Mouse (Mus musculus) C2C12 (cell line): ENCODE measurements around the gene Ccr1. TPM values are rescaled to one million over a fixed set of nuclear protein-coding genes. Genes with fewer than 3 reads are reported as not detected.
A peak's percentile ranks its signal among the peaks of the same experiment; 100 is the strongest.

Experiments
- H3K27me3 ChIP-seq: one replicate; pipeline ENCODE4 v1.6.1; 2011; ENCODE audit not compliant: control insufficient read depth, insufficient read depth, insufficient read length
- H3K36me3 ChIP-seq: one replicate; pipeline ENCODE4 v1.6.1; 2011; ENCODE audit not compliant: control insufficient read depth, insufficient read depth
- H3K4me3 ChIP-seq: one replicate; pipeline ENCODE4 v1.5.1; 2011; ENCODE audit warnings: mild to moderate bottlenecking, control low read depth; ENCODE audit not compliant: poor library complexity, insufficient read depth, severe bottlenecking
- H3K79me2 ChIP-seq: one replicate; pipeline ENCODE4 v1.6.1; 2011; ENCODE audit not compliant: control insufficient read depth, insufficient read depth
- H3K79me3 ChIP-seq: one replicate; pipeline ENCODE4 v1.6.1; 2011; ENCODE audit warnings: low read depth, control low read depth
- H3ac ChIP-seq: one replicate; pipeline ENCODE3; 2011; ENCODE audit warnings: low read depth; ENCODE audit not compliant: control insufficient read depth, insufficient read length
- CEBPB ChIP-seq: IDR thresholded peaks from one replicate; pipeline ENCODE4 v1.6.1; 2011; ENCODE audit warnings: low read depth, mild to moderate bottlenecking, control low read depth, moderate library complexity
- CTCF ChIP-seq: IDR thresholded peaks from one replicate; pipeline ENCODE4 v1.5.1; 2011; ENCODE audit not compliant: control insufficient read depth, insufficient read depth, insufficient read length
- FOSL1 ChIP-seq: IDR thresholded peaks from one replicate; pipeline ENCODE4 v1.8.0; 2011; ENCODE audit warnings: mild to moderate bottlenecking, low read length; ENCODE audit not compliant: poor library complexity, insufficient read depth, severe bottlenecking
- MAX ChIP-seq: IDR thresholded peaks from one replicate; pipeline ENCODE4 v1.6.1; 2011; ENCODE audit warnings: mild to moderate bottlenecking, control low read depth
- MYOD1 ChIP-seq: IDR thresholded peaks from one replicate; pipeline ENCODE4 v1.6.1; 2011; ENCODE audit warnings: low read depth; ENCODE audit not compliant: control insufficient read depth, insufficient read length
- MYOG ChIP-seq: IDR thresholded peaks from one replicate; pipeline ENCODE4 v1.6.1; 2011; ENCODE audit not compliant: control insufficient read depth, insufficient read length; ENCODE audit errors: extremely low read depth
- USF1 ChIP-seq: IDR thresholded peaks from one replicate; pipeline ENCODE4 v1.6.1; 2011; ENCODE audit warnings: low read depth, mild to moderate bottlenecking, control low read depth, moderate library complexity
- polyA plus RNA-seq: library from polyadenylated mRNA; unstranded; fragments of >200 nt; fragmentation: generic; extraction: Trizol; gene quantifications from one replicate; pipeline ENCODE4 v1.2.1, GENCODE M21; 2012; ENCODE audit warnings: missing spikeins

Gene Ccr1
- polyA plus RNA-seq, 1 experiment, result 0.13 TPM

DNA sequence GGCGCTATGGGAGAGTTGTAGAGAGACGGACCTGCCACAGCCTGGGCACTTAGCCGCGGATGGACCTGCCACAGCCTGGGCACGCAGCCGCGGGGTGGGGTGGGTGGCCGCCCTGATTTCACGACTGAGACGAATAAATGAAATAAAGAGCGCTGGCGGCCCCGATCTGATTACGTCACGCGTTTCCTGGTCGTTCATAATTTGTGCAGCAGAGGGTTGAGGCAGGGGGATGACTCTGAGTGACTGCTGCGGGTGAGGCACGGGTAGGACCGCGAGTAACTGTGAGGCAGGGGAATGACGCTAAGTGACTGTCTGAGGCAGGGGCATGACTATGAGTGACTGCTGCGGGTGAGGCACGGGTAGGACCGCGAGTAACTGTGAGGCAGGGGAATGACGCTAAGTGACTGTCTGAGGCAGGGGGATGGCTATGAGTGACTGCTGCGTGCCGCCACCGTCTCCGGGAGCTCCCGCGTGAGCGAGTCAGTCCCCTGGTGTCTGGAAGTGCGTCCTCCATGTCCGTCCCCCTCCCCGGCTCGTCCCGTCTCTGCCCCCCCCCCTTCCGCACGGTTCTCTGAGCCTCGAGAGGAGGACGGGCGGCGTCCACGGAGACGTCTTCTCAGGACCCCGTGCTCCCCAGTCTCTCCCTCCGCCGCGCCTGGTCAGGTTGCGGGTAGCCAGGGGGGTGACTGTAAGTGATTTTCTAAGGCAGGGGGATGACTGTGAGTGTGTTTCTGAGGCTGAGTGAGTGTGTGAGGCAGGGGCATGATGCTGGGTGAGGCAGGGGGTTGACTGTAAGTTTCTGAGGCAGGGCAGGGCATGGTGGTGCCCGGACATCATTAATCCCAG lies 45.1 kb downstream of the Ccr1 start:
- TF ChIP-seq FOSL1 (no peak), MAX (no peak), CEBPB (no peak), CTCF (no peak), MYOG (no peak), USF1 (no peak), MYOD1 (no peak)
- Histone ChIP-seq H3K27me3 (no peaks in the 10 kb centered on the region), H3K4me3 (peak overlapping the region; percentile 38), H3K79me2 (no peaks in the 10 kb centered on the region), H3K36me3 (no peaks in the 10 kb centered on the region), H3K79me3 (no peaks in the 10 kb centered on the region), H3ac (peak overlapping the region; percentile 75)

Other genes with a start within 250 kb of the Ccr1 start
- gene Cxcr6, start 162.2 kb downstream of the Ccr1 start, polyA plus RNA-seq, result 5.7 TPM
- gene Fyco1, start 116.8 kb downstream of the Ccr1 start, polyA plus RNA-seq, result 4.1 TPM
- gene Xcr1, start 106.7 kb downstream of the Ccr1 start, polyA plus RNA-seq, result 0.62 TPM
- gene Ccr1l1, start 9.7 kb upstream of the Ccr1 start, polyA plus RNA-seq, result not detected
- gene Ccr3, start 53.3 kb upstream of the Ccr1 start, polyA plus RNA-seq, result not detected
- not detected for gene Ccr2, start 133.3 kb upstream of the Ccr1 start, polyA plus RNA-seq
- not detected for gene Ccr5, start 152.9 kb upstream of the Ccr1 start, polyA plus RNA-seq